Mouse (Mus musculus): ENCODE data around the gene Ptges.
A peak's percentile ranks its signal among the peaks of the same experiment; 100 is the strongest.

DNA sequence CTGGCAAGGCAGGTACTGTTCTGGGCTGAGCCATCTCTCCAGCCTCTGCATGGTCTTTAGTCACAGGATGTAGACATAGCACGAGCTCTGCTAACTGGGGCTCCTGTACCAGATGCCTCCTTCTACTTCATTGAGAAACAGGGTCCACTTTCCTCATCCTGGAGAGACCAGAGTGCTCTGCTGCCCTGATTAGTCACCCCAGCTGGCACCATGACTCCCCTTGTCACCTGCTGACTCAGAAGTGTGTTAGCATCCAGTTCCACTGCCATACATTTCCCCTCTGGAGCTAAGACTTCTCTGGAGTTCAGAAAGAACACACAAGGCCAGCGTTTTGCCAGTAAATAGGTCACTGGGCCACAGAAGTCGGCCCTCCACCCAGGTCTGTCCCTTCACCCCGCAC is 4.5 kb downstream of the Ptges start:
- TF ChIP-seq TCF12 (IDR thresholded peaks at IDR 0.05; ENCODE audit: insufficient read depth, poor library complexity, severe bottlenecking) (no peak), POLR2A (IDR thresholded peaks at IDR 0.05; ENCODE audit: insufficient read length, low read depth) (no peak), CEBPB (IDR thresholded peaks at IDR 0.05; ENCODE audit: insufficient read depth, poor library complexity, severe bottlenecking) (no peak), MAX (IDR thresholded peaks at IDR 0.05; ENCODE audit: low read depth) (no peak), MYOD1 (IDR thresholded peaks at IDR 0.05; ENCODE audit: control insufficient read depth in 1 of 3, insufficient read length in 2 of 3, low read depth in 2 of 3) (peak in 1 of 3 experiments; percentile 71), MYOG (IDR thresholded peaks at IDR 0.05; ENCODE audit: control insufficient read depth in 1 of 3, insufficient read depth in 1 of 3, insufficient read length in 2 of 3, low read depth in 2 of 3) (no peak), TCF3 (IDR thresholded peaks at IDR 0.05; ENCODE audit: insufficient read length, low read depth) (no peak), REST (IDR thresholded peaks at IDR 0.05; ENCODE audit: insufficient read depth, insufficient read length) (no peak), USF1 (IDR thresholded peaks at IDR 0.05; ENCODE audit: low read depth) (no peak), POLR2AphosphoS2 (IDR thresholded peaks at IDR 0.05; ENCODE audit: insufficient read length, low read depth) (no peak), E2F4 (IDR thresholded peaks at IDR 0.05; ENCODE audit: insufficient read depth) (no peak), SRF (IDR thresholded peaks at IDR 0.05; ENCODE audit: control insufficient read depth, insufficient read length, low read depth) (no peak)
